Mouse (Mus musculus) stomach, postnatal 0 days (tissue): ENCODE results near the gene Ccl2. TPM values are rescaled to one million over a fixed set of nuclear protein-coding genes. Genes with fewer than 3 reads are reported as not detected.

Source experiments
- ATAC-seq: fragments of 200-750 bp; cut with Nextera tagmentation; 2 replicates; pipeline ENCODE4 v1.8.0; 2017; ENCODE audit not compliant: low FRiP score, low TSS enrichment
- DNase-seq: peaks from one replicate; pipeline ENCODE4 v3.0.0-alpha.2; 2016; ENCODE audit warnings: low spot score
- H3K27ac ChIP-seq: fragments of 300-500 bp; sonication (generic); replicated peaks from 2 replicates; pipeline ENCODE4 v1.5.1; 2014; ENCODE audit warnings: mild to moderate bottlenecking, control low read depth
- H3K27me3 ChIP-seq: fragments of 300-500 bp; sonication (generic); 2 replicates; pipeline ENCODE4 v1.6.1; 2014; ENCODE audit warnings: low read length; ENCODE audit not compliant: control insufficient read depth, insufficient read depth
- H3K36me3 ChIP-seq: fragments of 300-500 bp; sonication (generic); 2 replicates; pipeline ENCODE4 v1.6.1; 2014; ENCODE audit warnings: low read length, mixed read lengths; ENCODE audit not compliant: control insufficient read depth, insufficient read depth
- H3K4me1 ChIP-seq: fragments of 300-500 bp; sonication (generic); replicated peaks from 2 replicates; pipeline ENCODE4 v1.6.1; 2014; ENCODE audit warnings: antibody characterized with exemption; ENCODE audit not compliant: control insufficient read depth, insufficient read depth
- H3K4me2 ChIP-seq: fragments of 300-500 bp; sonication (generic); replicated peaks from 2 replicates; pipeline ENCODE4 v1.6.1; 2014; ENCODE audit warnings: low read depth, mild to moderate bottlenecking, control low read depth, moderate library complexity
- H3K4me3 ChIP-seq: fragments of 300-500 bp; sonication (generic); 2 replicates; pipeline ENCODE4 v1.5.1; 2014; ENCODE audit warnings: low read depth, low read length, control low read depth
- H3K9ac ChIP-seq: fragments of 300-500 bp; sonication (generic); 2 replicates; pipeline ENCODE4 v1.6.1; 2014; ENCODE audit warnings: mild to moderate bottlenecking, low read length, control low read depth, mixed read lengths
- H3K9me3 ChIP-seq: fragments of 300-500 bp; sonication (generic); 2 replicates; pipeline ENCODE4 v1.6.1; 2016; ENCODE audit warnings: low read length; ENCODE audit not compliant: control insufficient read depth
- CTCF ChIP-seq: IDR thresholded peaks from 2 replicates; pipeline ENCODE4 v1.5.1; 2016; ENCODE audit warnings: antibody characterized with exemption, low read depth, mild to moderate bottlenecking, moderate library complexity
- EP300 ChIP-seq: optimal IDR thresholded peaks from 2 replicates; pipeline ENCODE3; 2016; ENCODE audit warnings: antibody characterized with exemption
- WGBS: fragments of 180-500 bp; shearing (Covaris S2); extraction: QIAGEN DNeasy Blood & Tissue Kit; methylation state at CpG from one replicate; pipeline ENCODE4 v1.1.7; 2014; 5-methylcytosine and 5-hydroxymethylcytosine counted together
- polyA plus RNA-seq: library from polyadenylated mRNA; unstranded; fragments of >200 nt; fragmentation: Nextera tagmentation; extraction: Ambion mirVana; gene quantifications from 2 replicates; pipeline ENCODE4 v1.2.1, GENCODE M21; 2015

The Ccl2 gene
- polyA plus RNA-seq, 1 experiment from 2014 or later: 3.3 TPM

DNA sequence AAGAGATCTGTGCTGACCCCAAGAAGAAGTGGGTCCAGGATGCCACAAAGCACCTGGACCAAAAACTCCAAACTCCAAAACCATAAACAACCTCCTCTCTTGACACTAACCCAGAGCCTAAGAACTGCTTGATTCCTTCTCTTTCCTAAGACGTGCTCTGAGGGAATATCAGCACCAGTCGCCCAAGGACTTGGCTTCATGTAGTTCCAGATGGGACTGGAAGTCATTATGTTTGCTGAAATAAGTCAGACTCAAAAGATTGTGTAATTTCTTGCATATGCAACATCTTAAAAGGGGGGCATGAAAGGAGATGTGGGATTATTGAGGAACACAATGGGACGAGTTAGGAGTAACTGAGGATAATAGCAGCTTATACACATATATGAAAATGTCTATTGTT lies 26.9 kb downstream of the Ccl2 start:
- no peaks in the 10 kb centered on the region for H3K36me3 ChIP-seq
- no peaks in the 10 kb centered on the region for H3K4me1 ChIP-seq
- H3K27ac ChIP-seq: no peak overlapping the region
- no peaks in the 10 kb centered on the region for H3K27me3 ChIP-seq
- no peak overlapping the region for H3K4me2 ChIP-seq
- DNase-seq (no peak), ATAC-seq (no peak)
- no peak overlapping the region for H3K9ac ChIP-seq
- WGBS: 66% methylated on average over 3 of the region's 3 CpGs
- H3K4me3 ChIP-seq: no peak overlapping the region
- TF ChIP-seq CTCF (no peak), EP300 (no peak)
- no peaks in the 10 kb centered on the region for H3K9me3 ChIP-seq

- ATAC-seq (no peak), DNase-seq (no peak)
- Histone ChIP-seq H3K4me2 (no peak overlapping the region), H3K27me3 (no peaks in the 10 kb centered on the region), H3K4me3 (no peak overlapping the region), H3K36me3 (no peaks in the 10 kb centered on the region), H3K4me1 (no peaks in the 10 kb centered on the region), H3K27ac (no peak overlapping the region), H3K9ac (no peak overlapping the region), H3K9me3 (no peaks in the 10 kb centered on the region)
- WGBS: 78% methylated on average over 2 of the region's 2 CpGs
- TF ChIP-seq CTCF: no peak
- TF ChIP-seq EP300: no peak
Measured at GRCm38 (mm10) chr11:82063454-82063853, 28.1 kb downstream of the Ccl2 start.

- ATAC-seq: no peak
- DNase-seq: no peak
- WGBS: 77% methylated on average over 7 of the region's 7 CpGs
Measured at GRCm38 (mm10) chr11:82066953-82067571, 31.7 kb downstream of the Ccl2 start.

GRCm38 (mm10) chr11:82071076-82071475 lies 35.7 kb downstream of the Ccl2 start:
- 71% methylated on average over 3 of the region's 3 CpGs for WGBS
- no peak overlapping the region for H3K4me3 ChIP-seq
- no peaks in the 10 kb centered on the region for H3K36me3 ChIP-seq
- no peak overlapping the region for H3K9ac ChIP-seq
- no peak overlapping the region for H3K4me2 ChIP-seq
- no peaks in the 10 kb centered on the region for H3K9me3 ChIP-seq
- ATAC-seq (no peak), DNase-seq (no peak)
- H3K27ac ChIP-seq: no peak overlapping the region
- H3K4me1 ChIP-seq: no peaks in the 10 kb centered on the region
- TF ChIP-seq CTCF (no peak), EP300 (no peak)
- no peaks in the 10 kb centered on the region for H3K27me3 ChIP-seq

More at GRCm38 (mm10) chr11:82066953-82067571, 31.7 kb downstream of the Ccl2 start:
- TF ChIP-seq EP300: no peak
- no peak for TF ChIP-seq CTCF
- Histone ChIP-seq H3K4me1 (no peaks in the 10 kb centered on the region), H3K9me3 (no peaks in the 10 kb centered on the region), H3K9ac (no peak overlapping the region), H3K27me3 (no peaks in the 10 kb centered on the region), H3K4me2 (no peak overlapping the region), H3K4me3 (no peak overlapping the region), H3K36me3 (no peaks in the 10 kb centered on the region), H3K27ac (no peak overlapping the region)

GRCm38 (mm10) chr11:82072374-82072773 lies 37.0 kb downstream of the Ccl2 start:
- DNase-seq (no peak), ATAC-seq (no peak)
- no peak overlapping the region for H3K27ac ChIP-seq
- H3K9me3 ChIP-seq: no peaks in the 10 kb centered on the region
- H3K4me1 ChIP-seq: no peaks in the 10 kb centered on the region
- H3K4me3 ChIP-seq: no peak overlapping the region
- no peak overlapping the region for H3K4me2 ChIP-seq
- H3K36me3 ChIP-seq: no peaks in the 10 kb centered on the region
- WGBS: 78% methylated on average over 1 of the region's 1 CpGs
- TF ChIP-seq EP300 (no peak), CTCF (peak; percentile 48)
- no peaks in the 10 kb centered on the region for H3K27me3 ChIP-seq
- H3K9ac ChIP-seq: no peak overlapping the region

- ATAC-seq (no peak), DNase-seq (no peak)
- Histone ChIP-seq H3K27me3 (no peaks in the 10 kb centered on the region), H3K4me3 (no peak overlapping the region), H3K9ac (no peak overlapping the region), H3K27ac (no peak overlapping the region), H3K9me3 (no peaks in the 10 kb centered on the region), H3K4me1 (no peaks in the 10 kb centered on the region), H3K36me3 (no peaks in the 10 kb centered on the region), H3K4me2 (no peak overlapping the region)
- TF ChIP-seq EP300 (no peak), CTCF (no peak)
- WGBS: 82% methylated on average over 3 of the region's 3 CpGs
Measured at GRCm38 (mm10) chr11:82072984-82073383, 37.6 kb downstream of the Ccl2 start.
